Mouse (Mus musculus): ENCODE results near the gene Tvp23a.
A peak's percentile ranks its signal among the peaks of the same experiment; 100 is the strongest.

Gene Tvp23a

GRCm38 (mm10) chr16:10453872-10454582 is 6.9 kb upstream of the Tvp23a start:
- DNase-seq (ENCODE audit: low spot score) = no peak

- DNase-seq (ENCODE audit: low spot score) = no peak
These were observed 5.3 kb upstream of the Tvp23a start for GRCm38 (mm10) chr16:10452445-10452896.

GRCm38 (mm10) chr16:10451906-10452305 is 4.7 kb upstream of the Tvp23a start:
- DNase-seq (ENCODE audit: low spot score) = no peak

- no peak for DNase-seq (ENCODE audit: low spot score)
These were observed 1.8 kb upstream of the Tvp23a start for GRCm38 (mm10) chr16:10448931-10449330.

GRCm38 (mm10) chr16:10447781-10448180 is 619 bp upstream of the Tvp23a start:
- no peak for DNase-seq (ENCODE audit: low spot score)

GRCm38 (mm10) chr16:10446573-10447263 is 444 bp downstream of the Tvp23a start:
- no peak for DNase-seq (ENCODE audit: low spot score)

GRCm38 (mm10) chr16:10443723-10444122 is 3.4 kb downstream of the Tvp23a start:
- DNase-seq (ENCODE audit: low spot score) = no peak

GRCm38 (mm10) chr16:10441761-10442160 is 5.4 kb downstream of the Tvp23a start:
- DNase-seq (ENCODE audit: low spot score) = no peak

GRCm38 (mm10) chr16:10441328-10441727 is 5.8 kb downstream of the Tvp23a start:
- no peak for DNase-seq (ENCODE audit: low spot score)

- no peak for DNase-seq (ENCODE audit: low spot score)
These were observed 9.1 kb downstream of the Tvp23a start for GRCm38 (mm10) chr16:10438055-10438454.

- no peak for DNase-seq (ENCODE audit: low spot score)
These were observed 11.0 kb downstream of the Tvp23a start for GRCm38 (mm10) chr16:10436166-10436565.

- no peak for DNase-seq (ENCODE audit: low spot score)
These were observed 13.8 kb downstream of the Tvp23a start for GRCm38 (mm10) chr16:10433344-10433743.

GRCm38 (mm10) chr16:10432387-10432786 is 14.8 kb downstream of the Tvp23a start:
- no peak for DNase-seq (ENCODE audit: low spot score)

GRCm38 (mm10) chr16:10431911-10432310 is 15.3 kb downstream of the Tvp23a start:
- no peak for DNase-seq (ENCODE audit: low spot score)

GRCm38 (mm10) chr16:10420447-10421054 is 26.6 kb downstream of the Tvp23a start:
- no peak for DNase-seq (ENCODE audit: low spot score)

- DNase-seq (ENCODE audit: low spot score) = no peak
These were observed 29.4 kb downstream of the Tvp23a start for GRCm38 (mm10) chr16:10417723-10418259.

GRCm38 (mm10) chr16:10416866-10417265 is 30.3 kb downstream of the Tvp23a start:
- DNase-seq (ENCODE audit: low spot score) = no peak

- DNase-seq (ENCODE audit: low spot score) = no peak
These were observed 31.2 kb downstream of the Tvp23a start for GRCm38 (mm10) chr16:10415976-10416375.

- peak; percentile 87 for DNase-seq (ENCODE audit: low spot score)
These were observed 35.1 kb downstream of the Tvp23a start, which contains the start of gene Nubp1 for GRCm38 (mm10) chr16:10411764-10412746. TSS of gene Nubp1 (plus strand) at chr16:10411948.

GRCm38 (mm10) chr16:10399160-10399559 is 48.0 kb downstream of the Tvp23a start:
- DNase-seq (ENCODE audit: low spot score) = peak; percentile 71

GRCm38 (mm10) chr16:10398755-10399154 is 48.4 kb downstream of the Tvp23a start:
- no peak for DNase-seq (ENCODE audit: low spot score)
